Mouse (Mus musculus) embryonic fibroblast, embryonic 13.5 days (primary cell): ENCODE results near the gene Wdr5b.

Experiments used
- CTCF ChIP-seq: IDR thresholded peaks from 2 replicates; pipeline ENCODE4 v1.5.1; 2011; ENCODE audit warnings: mild to moderate bottlenecking, control low read depth, low read length, moderate library complexity, borderline replicate concordance; ENCODE audit not compliant: insufficient read depth
- POLR2A ChIP-seq: IDR thresholded peaks from 2 replicates; pipeline ENCODE4 v1.6.1; 2011; ENCODE audit warnings: low read depth, mild to moderate bottlenecking, control low read depth, low read length, moderate library complexity

GRCm38 (mm10) chr16:36090785-36091509 is 50.0 kb downstream of the Wdr5b start:
- TF ChIP-seq CTCF (no peak), POLR2A (no peak)
